Mouse (Mus musculus) lung, postnatal 0 days (tissue): ENCODE results near the gene Gmps. TPM values are rescaled to one million over a fixed set of nuclear protein-coding genes. Genes with fewer than 3 reads are reported as not detected.

Experiments
- ATAC-seq: fragments of 200-750 bp; cut with Nextera tagmentation; 2 replicates; pipeline ENCODE4 v1.8.0; 2017; ENCODE audit warnings: moderate library complexity
- DNase-seq: peaks from one replicate; pipeline ENCODE4 v3.0.0-alpha.2; 2016; ENCODE audit warnings: low spot score
- H3K27ac ChIP-seq: fragments of 300-500 bp; sonication (generic); 2 replicates; pipeline ENCODE4 v1.5.1; 2014; ENCODE audit warnings: antibody characterized with exemption, mild to moderate bottlenecking, low read length, mixed read lengths
- H3K27me3 ChIP-seq: fragments of 300-500 bp; sonication (generic); replicated peaks from 2 replicates; pipeline ENCODE4 v1.6.1; 2014; ENCODE audit warnings: low read length, mixed read lengths; ENCODE audit not compliant: insufficient read depth
- H3K36me3 ChIP-seq: fragments of 300-500 bp; sonication (generic); 2 replicates; pipeline ENCODE4 v1.6.1; 2014; ENCODE audit warnings: low read length, mixed read lengths; ENCODE audit not compliant: insufficient read depth
- H3K4me1 ChIP-seq: fragments of 300-500 bp; sonication (generic); 2 replicates; pipeline ENCODE4 v1.6.1; 2014; ENCODE audit warnings: antibody characterized with exemption, low read depth, low read length, mixed read lengths; ENCODE audit not compliant: insufficient read depth
- H3K4me2 ChIP-seq: fragments of 300-500 bp; sonication (generic); replicated peaks from 2 replicates; pipeline ENCODE4 v1.6.1; 2014; ENCODE audit warnings: low read depth, mild to moderate bottlenecking, low read length, moderate library complexity, mixed read lengths
- H3K4me3 ChIP-seq: fragments of 300-500 bp; sonication (generic); 2 replicates; pipeline ENCODE4 v1.5.1; 2014; ENCODE audit warnings: low read depth, low read length
- H3K9ac ChIP-seq: fragments of 300-500 bp; sonication (generic); replicated peaks from 2 replicates; pipeline ENCODE4 v1.6.1; 2014; ENCODE audit warnings: low read depth, mild to moderate bottlenecking
- H3K9me3 ChIP-seq: fragments of 300-500 bp; sonication (generic); 2 replicates; pipeline ENCODE4 v1.6.1; 2016; ENCODE audit warnings: low read length, mixed read lengths
- CTCF ChIP-seq: IDR thresholded peaks from 2 replicates; pipeline ENCODE4 v1.5.1; 2016; ENCODE audit warnings: antibody characterized with exemption, mild to moderate bottlenecking
- EP300 ChIP-seq: IDR thresholded peaks from 2 replicates; pipeline ENCODE4 v1.6.1; 2016; ENCODE audit warnings: antibody characterized with exemption, mild to moderate bottlenecking, control low read depth
- WGBS: fragments of 180-500 bp; shearing (Covaris S2); extraction: QIAGEN DNeasy Blood & Tissue Kit; methylation state at CpG from one replicate; pipeline ENCODE4 v1.1.7; 2014; 5-methylcytosine and 5-hydroxymethylcytosine counted together
- polyA plus RNA-seq: library from polyadenylated mRNA; unstranded; fragments of >200 nt; fragmentation: Nextera tagmentation; extraction: Ambion mirVana; gene quantifications from 2 replicates; pipeline ENCODE4 v1.2.1, GENCODE M21; 2015

Gene Gmps
- polyA plus RNA-seq, 1 experiment from 2014 or later, result 14.2 TPM

DNA sequence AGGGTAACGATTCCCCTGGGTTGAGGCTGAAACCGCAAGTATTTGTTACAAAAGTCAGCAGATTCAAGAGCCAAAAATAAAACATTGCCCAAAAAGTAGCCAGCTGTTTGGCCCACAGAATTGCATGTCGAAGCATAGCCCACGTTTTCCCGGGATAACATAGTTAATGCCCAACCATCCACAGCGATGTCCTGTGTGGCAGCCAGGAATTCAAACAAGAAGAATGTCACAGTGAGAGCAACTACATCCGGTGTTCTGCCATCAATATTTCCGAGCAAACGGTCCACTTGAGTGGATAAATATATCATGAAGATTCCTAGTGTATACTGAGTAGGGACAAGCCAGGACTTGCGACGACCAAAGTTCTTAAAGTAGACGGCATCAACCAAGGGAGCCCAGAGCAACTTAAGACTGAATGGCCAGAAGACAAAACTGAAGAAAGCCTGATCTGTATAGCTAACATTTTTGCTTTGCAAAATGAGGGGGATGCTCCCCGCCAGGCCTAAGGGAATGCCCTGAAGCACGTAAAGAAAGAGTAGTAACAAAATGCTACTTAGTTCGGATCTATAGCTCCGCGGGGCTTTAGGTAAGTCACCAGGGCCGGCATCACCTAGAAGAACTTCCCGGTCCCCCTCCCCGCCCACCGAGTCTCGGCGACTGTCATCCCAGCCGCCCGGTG lies 12.3 kb upstream of the Gmps start:
- peak overlapping the region; percentile 84 for H3K9ac ChIP-seq
- H3K9me3 ChIP-seq, result no peaks in the 10 kb centered on the region
- ATAC-seq (no peak), DNase-seq (peak; percentile 26)
- WGBS, result 4% methylated on average over 25 of the region's 25 CpGs
- H3K36me3 ChIP-seq, result no peaks in the 10 kb centered on the region
- H3K27me3 ChIP-seq, result no peaks in the 10 kb centered on the region
- H3K4me2 ChIP-seq, result peak overlapping the region; percentile 94
- H3K4me1 ChIP-seq, result peaks cover 8% of the 10 kb centered on the region; the same call in 1 of the 2 replicates
- peak overlapping the region; percentile 76 for H3K4me3 ChIP-seq
- H3K27ac ChIP-seq, result peak overlapping the region; percentile 90
- TF ChIP-seq CTCF (no peak), EP300 (no peak)

DNA sequence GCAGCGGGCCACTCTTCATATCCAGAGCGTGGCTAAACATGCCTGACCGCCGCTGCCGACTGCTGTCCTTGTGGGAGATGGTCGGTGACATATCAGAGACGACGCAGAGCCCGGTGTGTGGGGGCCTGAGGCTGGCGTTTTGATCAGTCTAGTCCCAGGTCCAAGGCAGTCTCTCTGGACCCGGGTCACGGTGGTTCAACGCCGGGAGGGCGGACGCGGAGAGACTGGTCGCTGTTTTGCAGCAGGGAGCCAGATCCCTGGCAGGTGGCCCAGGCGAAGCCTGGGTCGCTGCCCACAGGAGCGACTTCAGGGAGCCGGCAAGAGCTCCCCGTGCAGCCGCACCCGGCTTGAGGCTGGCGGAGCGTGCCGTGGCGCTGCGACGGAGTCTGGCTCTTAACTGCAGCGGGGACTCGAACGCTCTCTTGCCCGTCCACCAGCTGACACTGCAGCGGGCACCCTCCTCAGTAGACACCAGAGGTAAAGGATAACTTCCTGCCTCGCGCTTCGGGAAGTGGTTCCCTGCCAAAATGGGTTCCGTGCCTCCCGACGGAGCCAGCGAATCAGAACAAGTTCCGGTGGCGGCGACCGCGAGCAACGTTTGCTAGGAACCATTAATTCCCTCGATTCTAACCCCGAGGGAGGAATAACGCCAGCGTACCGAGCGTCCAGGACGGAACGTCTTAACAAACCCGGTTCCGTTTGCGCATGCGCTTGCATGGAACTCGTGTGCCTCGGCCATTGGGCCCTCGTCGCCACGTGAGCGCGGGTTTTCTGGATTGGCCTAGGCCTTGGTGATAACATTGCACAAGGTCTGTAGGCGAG lies 11.6 kb upstream of the Gmps start, which contains the start of gene Slc33a1:
Gene Slc33a1 (minus strand): TSS at position 669 of the 822 bp plus-strand sequence.
- DNase-seq (peak; percentile 99), ATAC-seq (peak; percentile 98)
- peak within 1 kb of the TSS; percentile 94 for H3K4me2 ChIP-seq
- peak within 1 kb of the TSS; percentile 84 for H3K9ac ChIP-seq
- H3K4me1 ChIP-seq, result peaks cover 8% of the 10 kb centered on the region; the same call in 1 of the 2 replicates
- no peaks in the 10 kb centered on the region for H3K27me3 ChIP-seq
- WGBS, result under 1% methylated on average over 69 of the region's 69 CpGs
- TF ChIP-seq CTCF, result peak; percentile 27
- TF ChIP-seq EP300, result peak; percentile 36; the same call in 1 of the 2 replicates
- no peaks in the 10 kb centered on the region for H3K36me3 ChIP-seq
- no peaks in the 10 kb centered on the region for H3K9me3 ChIP-seq
- H3K27ac ChIP-seq, result peak within 1 kb of the TSS; percentile 90
- peak within 1 kb of the TSS; percentile 76 for H3K4me3 ChIP-seq

DNA sequence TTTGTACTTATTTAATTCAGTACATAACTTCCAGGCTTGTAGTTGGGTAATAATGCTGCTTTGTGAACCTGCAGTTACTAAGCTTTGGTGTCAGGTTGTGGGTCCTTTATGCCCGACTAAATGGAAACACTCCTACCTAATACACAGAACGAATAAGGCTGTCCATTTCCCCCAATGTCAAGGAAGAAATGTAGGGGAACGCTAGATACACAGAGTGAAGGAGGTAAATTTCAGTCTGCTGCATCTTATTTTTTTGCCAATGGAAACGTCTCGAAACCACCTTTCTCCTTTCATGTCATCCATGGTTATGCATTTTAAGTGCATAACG lies 11.0 kb upstream of the Gmps start:
- TF ChIP-seq EP300 (no peak), CTCF (no peak)
- 78% methylated on average over 6 of the region's 6 CpGs for WGBS

DNA sequence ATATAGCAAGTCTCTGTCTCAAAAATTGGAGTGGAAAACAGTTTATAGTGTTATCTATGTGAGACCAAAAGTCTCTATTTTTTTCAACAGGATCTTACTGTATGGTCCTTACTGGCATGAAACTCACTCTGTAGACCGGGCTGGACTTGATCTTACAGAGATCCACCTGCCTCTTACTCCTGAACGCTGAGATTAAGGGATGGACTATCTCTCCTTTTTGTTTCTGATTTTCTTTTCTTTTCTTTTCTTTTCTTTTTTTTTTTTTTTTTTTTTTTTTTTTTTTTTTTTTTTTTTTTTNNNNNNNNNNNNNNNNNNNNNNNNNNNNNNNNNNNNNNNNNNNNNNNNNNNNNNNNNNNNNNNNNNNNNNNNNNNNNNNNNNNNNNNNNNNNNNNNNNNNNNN lies 10.0 kb upstream of the Gmps start:
- H3K9me3 ChIP-seq, result no peaks in the 10 kb centered on the region
- H3K27me3 ChIP-seq, result no peaks in the 10 kb centered on the region
- no peak overlapping the region for H3K9ac ChIP-seq
- H3K4me1 ChIP-seq, result peaks cover 8% of the 10 kb centered on the region; the same call in 1 of the 2 replicates
- ATAC-seq (no peak), DNase-seq (no peak)
- no peak overlapping the region for H3K4me2 ChIP-seq
- WGBS, result 76% methylated on average over 2 of the region's 2 CpGs
- H3K27ac ChIP-seq, result no peak overlapping the region
- no peaks in the 10 kb centered on the region for H3K36me3 ChIP-seq
- H3K4me3 ChIP-seq, result no peak overlapping the region
- TF ChIP-seq CTCF (no peak), EP300 (no peak)

More for the DNA sequence above, 11.0 kb upstream of the Gmps start:
- H3K9ac ChIP-seq, result no peak overlapping the region
- ATAC-seq (no peak), DNase-seq (no peak)
- H3K4me1 ChIP-seq, result peaks cover 8% of the 10 kb centered on the region; the same call in 1 of the 2 replicates
- H3K4me3 ChIP-seq, result no peak overlapping the region
- peak overlapping the region; percentile 9; the same call in 1 of the 2 replicates for H3K27ac ChIP-seq
- no peaks in the 10 kb centered on the region for H3K36me3 ChIP-seq
- H3K4me2 ChIP-seq, result peak overlapping the region; percentile 27; the same call in 1 of the 2 replicates
- no peaks in the 10 kb centered on the region for H3K9me3 ChIP-seq
- H3K27me3 ChIP-seq, result no peaks in the 10 kb centered on the region

DNA sequence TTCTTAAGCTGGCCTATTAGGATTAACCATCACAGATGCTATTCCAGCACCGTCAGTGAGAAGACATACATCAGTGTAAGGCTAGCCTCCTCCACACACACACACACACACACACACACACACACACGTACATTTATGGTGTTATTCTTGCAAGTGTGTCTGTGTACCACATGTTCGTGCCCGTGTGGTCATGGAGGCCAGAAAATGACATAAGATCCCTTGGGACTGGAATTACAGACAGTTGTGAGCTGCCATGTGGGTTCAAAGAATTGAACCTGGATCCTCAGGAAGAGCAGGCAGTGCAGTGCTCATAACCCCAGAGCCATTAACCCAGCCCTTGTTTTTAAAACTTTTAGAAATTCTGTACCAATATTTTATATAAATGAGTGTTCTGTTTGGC lies 2.0 kb downstream of the Gmps start:
- WGBS, result 71% methylated on average over 4 of the region's 4 CpGs
- ATAC-seq, result no peak
- Histone ChIP-seq H3K27me3 (no peaks in the 10 kb centered on the region), H3K4me3 (no peak overlapping the region), H3K4me2 (no peak overlapping the region), H3K4me1 (peaks cover 4% of the 10 kb centered on the region; the same call in 1 of the 2 replicates), H3K9me3 (no peaks in the 10 kb centered on the region), H3K27ac (no peak overlapping the region), H3K9ac (no peak overlapping the region), H3K36me3 (no peaks in the 10 kb centered on the region)
- no peak for TF ChIP-seq EP300
- TF ChIP-seq CTCF, result no peak
- DNase-seq, result no peak

DNA sequence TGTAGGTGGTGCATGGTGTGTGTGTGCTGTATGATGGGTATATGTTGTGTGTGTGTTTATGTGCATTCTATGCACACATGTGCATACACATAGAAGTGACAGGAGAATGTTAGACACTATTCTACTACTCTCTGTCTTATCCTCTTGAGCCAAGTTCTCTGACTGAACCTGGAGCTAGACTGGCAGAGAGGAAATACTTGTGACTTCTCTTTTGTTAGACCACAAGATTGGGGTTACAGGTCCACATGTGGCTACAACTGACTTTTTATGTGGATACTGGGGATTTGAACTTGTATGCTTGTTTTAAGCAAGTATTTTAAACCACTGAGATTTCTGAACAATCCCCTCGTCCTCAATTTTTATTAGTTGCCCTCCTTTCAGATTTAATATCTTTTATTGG lies 10.8 kb downstream of the Gmps start:
- Histone ChIP-seq H3K4me1 (no peaks in the 10 kb centered on the region), H3K9me3 (no peaks in the 10 kb centered on the region), H3K27me3 (no peaks in the 10 kb centered on the region), H3K36me3 (peaks cover 10% of the 10 kb centered on the region; the same call in 1 of the 2 replicates), H3K9ac (no peak overlapping the region), H3K4me2 (no peak overlapping the region), H3K27ac (no peak overlapping the region), H3K4me3 (no peak overlapping the region)
- TF ChIP-seq EP300 (no peak), CTCF (no peak)
- DNase-seq (no peak), ATAC-seq (no peak)
- WGBS, result 88% methylated on average over 1 of the region's 1 CpGs
